ENCODE assay signal across 29 mouse cellular contexts in the genomic region with DNA sequence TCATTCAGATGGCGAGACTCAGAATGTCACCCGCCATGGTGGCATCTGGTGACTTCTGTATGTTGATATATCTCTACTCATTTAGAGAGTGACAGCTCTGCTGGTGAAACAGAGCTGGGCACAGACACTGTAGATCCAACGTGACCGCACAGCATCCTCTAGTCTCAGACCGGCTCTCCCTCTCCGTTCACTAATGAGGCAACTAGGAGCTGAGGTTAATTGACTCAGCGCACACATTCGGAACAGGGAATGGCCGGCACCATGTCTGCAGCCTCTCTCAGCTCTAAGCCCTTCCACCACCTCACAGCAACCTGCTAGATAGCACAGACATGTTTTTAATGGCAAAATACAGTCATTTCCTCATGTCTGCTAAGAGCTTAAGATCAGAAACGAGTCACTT.
A peak's percentile ranks its signal among the peaks of the same experiment; 100 is the strongest.
DNase-seq lines count a peak whose midpoint lies in the region; ATAC-seq lines count a peak whose summit lies in the region.
"Had no signal": no experiment of that assay in that cellular context is flagged by ENCODE, and none has a peak within 500 bp of the region (broad histone marks: within the 10 kb centered on the region; RNA-seq: fewer than 3 reads in every experiment).

No protein-coding gene starts in this region.

- H3K4me1 ChIP-seq in forebrain, embryonic 14.5 days (ENCODE audit: control insufficient read depth, insufficient read depth, low read length) = no peaks in the 10 kb centered on the region
- H3K4me1 ChIP-seq in forebrain, embryonic 16.5 days (replicated peaks; ENCODE audit: control insufficient read depth, insufficient read depth, low read length) = no peaks in the 10 kb centered on the region
- H3K4me1 ChIP-seq in hindbrain, embryonic 16.5 days (ENCODE audit: control insufficient read depth, insufficient read depth, low read depth, low read length) = no peaks in the 10 kb centered on the region
- H3K4me1 ChIP-seq in hindbrain, embryonic 12.5 days = no peaks in the 10 kb centered on the region
- peaks cover 8% of the 10 kb centered on the region; the same call in 1 of the 2 replicates for H3K4me1 ChIP-seq in neural tube, embryonic 15.5 days
- H3K4me1 ChIP-seq: embryonic facial prominence, embryonic 13.5 days had no signal

- H3K27ac ChIP-seq in forebrain, embryonic 14.5 days (ENCODE audit: low read depth, low read length) = no peak overlapping the region
- H3K27ac ChIP-seq in forebrain, embryonic 16.5 days (ENCODE audit: low read length) = no peak overlapping the region
- H3K27ac ChIP-seq in hindbrain, embryonic 16.5 days (ENCODE audit: low read depth, low read length) = no peak overlapping the region
- no peak overlapping the region for H3K27ac ChIP-seq in hindbrain, embryonic 12.5 days
- no peak overlapping the region for H3K27ac ChIP-seq in neural tube, embryonic 15.5 days (replicated peaks)
- H3K27ac ChIP-seq: embryonic facial prominence, embryonic 10.5 days; embryonic facial prominence, embryonic 13.5 days; forebrain, embryonic 13.5 days; gastrocnemius, adult 2 months; heart, embryonic 15.5 days; hindbrain, embryonic 13.5 days had no signal

- 50% methylated on average over 10 of the region's 10 CpGs for WGBS in forebrain, embryonic 14.5 days
- WGBS in forebrain, embryonic 16.5 days = 45% methylated on average over 10 of the region's 10 CpGs
- WGBS in hindbrain, embryonic 16.5 days = 63% methylated on average over 10 of the region's 10 CpGs
- WGBS in hindbrain, embryonic 12.5 days = 78% methylated on average over 10 of the region's 10 CpGs
- 57% methylated on average over 10 of the region's 10 CpGs for WGBS in neural tube, embryonic 15.5 days

- H3K4me2 ChIP-seq in forebrain, embryonic 14.5 days (ENCODE audit: low read length) = no peak overlapping the region
- H3K4me2 ChIP-seq in forebrain, embryonic 16.5 days (ENCODE audit: low read length) = no peak overlapping the region
- H3K4me2 ChIP-seq in hindbrain, embryonic 16.5 days (ENCODE audit: low read length) = no peak overlapping the region
- H3K4me2 ChIP-seq in hindbrain, embryonic 12.5 days (replicated peaks) = no peak overlapping the region
- H3K4me2 ChIP-seq in neural tube, embryonic 15.5 days = no peak overlapping the region
- H3K4me2 ChIP-seq: embryonic facial prominence, embryonic 13.5 days; forebrain, embryonic 13.5 days; heart, embryonic 12.5 days; heart, embryonic 15.5 days; hindbrain, embryonic 13.5 days had no signal

- no peaks in the 10 kb centered on the region for H3K27me3 ChIP-seq in forebrain, embryonic 14.5 days (replicated peaks; ENCODE audit: control insufficient read depth, insufficient read depth, low read length)
- no peaks in the 10 kb centered on the region for H3K27me3 ChIP-seq in forebrain, embryonic 16.5 days (replicated peaks; ENCODE audit: control insufficient read depth, insufficient read depth, low read length)
- H3K27me3 ChIP-seq in hindbrain, embryonic 16.5 days (replicated peaks; ENCODE audit: control insufficient read depth, insufficient read depth, low read length) = no peaks in the 10 kb centered on the region
- no peaks in the 10 kb centered on the region for H3K27me3 ChIP-seq in hindbrain, embryonic 12.5 days
- H3K27me3 ChIP-seq in neural tube, embryonic 15.5 days (replicated peaks) = no peaks in the 10 kb centered on the region
- H3K27me3 ChIP-seq: CH12.LX; embryonic facial prominence, embryonic 13.5 days; forebrain, embryonic 13.5 days; heart, embryonic 12.5 days; heart, embryonic 15.5 days; hindbrain, embryonic 13.5 days had no signal

- H3K9me3 ChIP-seq in forebrain, embryonic 14.5 days (replicated peaks; ENCODE audit: control insufficient read depth, low read length) = no peaks in the 10 kb centered on the region
- H3K9me3 ChIP-seq in forebrain, embryonic 16.5 days (ENCODE audit: control insufficient read depth, low read length) = no peaks in the 10 kb centered on the region
- H3K9me3 ChIP-seq in hindbrain, embryonic 16.5 days (ENCODE audit: control insufficient read depth, low read length) = no peaks in the 10 kb centered on the region
- H3K9me3 ChIP-seq in hindbrain, embryonic 12.5 days (replicated peaks) = no peaks in the 10 kb centered on the region
- 0 out of 2 replicates have a peak, but pooled peaks cover 2% of the 10 kb centered on the region for H3K9me3 ChIP-seq in neural tube, embryonic 15.5 days (replicated peaks)
- H3K9me3 ChIP-seq: embryonic facial prominence, embryonic 10.5 days; embryonic facial prominence, embryonic 13.5 days; forebrain, embryonic 13.5 days; G1E; heart, embryonic 12.5 days; heart, embryonic 15.5 days had no signal

- H3K4me3 ChIP-seq in forebrain, embryonic 14.5 days (ENCODE audit: low read depth, low read length) = no peak overlapping the region
- no peak overlapping the region for H3K4me3 ChIP-seq in forebrain, embryonic 16.5 days (replicated peaks; ENCODE audit: low read length)
- no peak overlapping the region for H3K4me3 ChIP-seq in hindbrain, embryonic 16.5 days (ENCODE audit: low read length)
- no peak overlapping the region for H3K4me3 ChIP-seq in hindbrain, embryonic 12.5 days
- no peak overlapping the region for H3K4me3 ChIP-seq in neural tube, embryonic 15.5 days (replicated peaks)
- H3K4me3 ChIP-seq: embryonic facial prominence, embryonic 10.5 days; embryonic facial prominence, embryonic 13.5 days; erythroblast, embryonic 14.5 days; forebrain, embryonic 13.5 days; gastrocnemius, adult 2 months; heart, embryonic 12.5 days; heart, embryonic 15.5 days; hindbrain, embryonic 13.5 days had no signal

- no peak overlapping the region for H3K9ac ChIP-seq in forebrain, embryonic 14.5 days (ENCODE audit: low read length)
- H3K9ac ChIP-seq in forebrain, embryonic 16.5 days (replicated peaks; ENCODE audit: low read depth, low read length) = no peak overlapping the region
- no peak overlapping the region for H3K9ac ChIP-seq in hindbrain, embryonic 16.5 days (ENCODE audit: low read depth, low read length)
- H3K9ac ChIP-seq in hindbrain, embryonic 12.5 days = no peak overlapping the region
- no peak overlapping the region for H3K9ac ChIP-seq in neural tube, embryonic 15.5 days (replicated peaks)
- H3K9ac ChIP-seq: embryonic facial prominence, embryonic 13.5 days; forebrain, embryonic 13.5 days; heart, embryonic 12.5 days; heart, embryonic 15.5 days; hindbrain, embryonic 13.5 days had no signal

- H3K36me3 ChIP-seq in forebrain, embryonic 14.5 days (ENCODE audit: control insufficient read depth, insufficient read depth, low read length) = no peaks in the 10 kb centered on the region
- no peaks in the 10 kb centered on the region for H3K36me3 ChIP-seq in forebrain, embryonic 16.5 days (ENCODE audit: control insufficient read depth, insufficient read depth)
- H3K36me3 ChIP-seq in hindbrain, embryonic 16.5 days (ENCODE audit: control insufficient read depth, insufficient read depth, low read length) = no peaks in the 10 kb centered on the region
- H3K36me3 ChIP-seq in hindbrain, embryonic 12.5 days = no peaks in the 10 kb centered on the region
- H3K36me3 ChIP-seq in neural tube, embryonic 15.5 days = no peaks in the 10 kb centered on the region
- H3K36me3 ChIP-seq: embryonic facial prominence, embryonic 10.5 days; embryonic facial prominence, embryonic 13.5 days; G1E; heart, embryonic 12.5 days; heart, embryonic 15.5 days; hindbrain, embryonic 13.5 days had no signal

- peak; percentile 18 for DNase-seq in forebrain, embryonic 14.5 days (ENCODE audit: low spot score)
- DNase-seq in Muller cell, postnatal 12 days (ENCODE audit: inconsistent ontology term) = peak; percentile 51
- DNase-seq in adrenal gland, postnatal 4 days (ENCODE audit: low spot score in 2 of 2) = no peak
- DNase-seq in layer of hippocampus, adult 9-10 months (ENCODE audit: low spot score) = no peak
- DNase-seq: adrenal gland, adult 2 months; adrenal gland, postnatal 14 days; B cell, adult 2 months; cerebellum, adult 18-20 months; cerebellum, adult 9-10 months; cerebellum, postnatal 14 days; gastrocnemius, adult 2 months; gastrocnemius, postnatal 14 days; heart, postnatal 14 days; heart, postnatal 4 days; kidney, adult 2 months had no signal

- ATAC-seq in forebrain, embryonic 14.5 days = no peak
- ATAC-seq in forebrain, embryonic 16.5 days = no peak; the same call in 1 of the 2 replicates
- peak; percentile 24; the same call in 1 of the 2 replicates for ATAC-seq in hindbrain, embryonic 16.5 days
- ATAC-seq in hindbrain, embryonic 12.5 days (ENCODE audit: low FRiP score) = no peak
- 0 out of 2 replicates have a peak, but pooled peaks have one; percentile 31 for ATAC-seq in neural tube, embryonic 15.5 days (ENCODE audit: low FRiP score)
- ATAC-seq: forebrain, embryonic 13.5 days; intestine, postnatal 0 days had no signal

Comparison
In these comparisons a context has a peak if more than half of its experiments do, and no peak if none do; other contexts are left out.
1. ATAC-seq: peak in hindbrain, embryonic 16.5 days (single experiment) and neural tube, embryonic 15.5 days (single experiment); none in forebrain, embryonic 14.5 days (single experiment), forebrain, embryonic 16.5 days (single experiment) and hindbrain, embryonic 12.5 days (single experiment).
2. DNase-seq: peak in forebrain, embryonic 14.5 days (single experiment) and Muller cell, postnatal 12 days (single experiment); none in adrenal gland, postnatal 4 days (0 of 2) and layer of hippocampus, adult 9-10 months (single experiment).